ENCODE assay signal across 8 mouse cellular contexts in the genomic region with DNA sequence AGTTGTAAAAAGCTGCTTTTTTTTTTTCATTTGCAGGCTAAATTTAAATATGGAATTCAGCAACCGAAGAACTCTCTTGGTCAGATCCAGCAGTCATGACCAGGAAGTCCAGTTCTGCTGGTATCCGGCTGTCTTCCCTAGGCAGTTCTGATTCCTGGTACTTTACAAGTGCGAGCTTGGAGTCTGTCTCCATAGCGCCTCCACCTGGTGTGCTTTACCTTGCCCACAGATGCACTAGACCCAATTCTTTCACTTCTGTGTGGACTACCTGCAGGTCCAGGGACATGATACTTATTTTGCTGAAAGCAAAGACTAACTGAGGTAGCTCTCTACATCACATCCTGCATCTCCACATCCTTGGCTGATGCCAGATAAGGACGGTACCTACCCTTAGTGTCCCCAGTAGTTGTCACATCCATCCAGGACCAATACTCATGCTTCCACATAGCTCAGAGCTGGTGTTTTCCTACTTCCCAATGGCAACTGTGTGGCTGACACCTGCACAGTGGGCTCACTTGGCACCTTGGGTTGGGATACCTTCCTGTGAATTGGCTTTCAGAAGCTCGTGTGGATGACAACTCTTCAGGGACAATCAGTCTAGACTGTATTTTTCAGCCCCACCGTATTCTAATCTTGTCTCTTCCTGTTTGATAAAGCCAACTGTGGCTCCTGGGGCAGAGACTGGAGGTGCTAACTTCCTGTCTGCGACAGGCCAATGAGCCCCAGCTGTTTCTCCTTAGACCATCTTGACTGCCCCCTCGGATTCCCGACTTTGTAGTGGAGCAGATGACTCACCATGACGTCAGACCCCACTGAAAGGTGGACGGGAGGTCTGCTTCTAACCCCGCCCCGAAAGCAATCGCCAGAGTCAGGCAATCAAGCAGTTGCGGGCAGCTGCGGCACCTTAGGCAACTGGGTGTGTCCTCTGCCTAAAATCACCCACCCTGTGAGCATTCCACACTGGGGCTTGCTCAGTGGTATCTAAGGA.
DNase-seq lines count a peak whose midpoint lies in the region; ATAC-seq lines count a peak whose summit lies in the region.

No protein-coding gene starts in this region.

- H3K9me3 ChIP-seq in liver, embryonic 12.5 days (replicated peaks): no peaks in the 10 kb centered on the region
- no peaks in the 10 kb centered on the region for H3K9me3 ChIP-seq in hindbrain, embryonic 11.5 days (ENCODE audit: control insufficient read depth, low read length)

- WGBS in liver, embryonic 12.5 days (ENCODE audit: insufficient replicate concordance): 17% methylated on average over 17 of the region's 17 CpGs
- 72% methylated on average over 17 of the region's 17 CpGs for WGBS in hindbrain, embryonic 11.5 days

- H3K27me3 ChIP-seq in liver, embryonic 12.5 days (replicated peaks): peaks cover 45% of the 10 kb centered on the region
- H3K27me3 ChIP-seq in hindbrain, embryonic 11.5 days (ENCODE audit: control insufficient read depth, insufficient read depth, low read length): no peaks in the 10 kb centered on the region

- no peak overlapping the region for H3K4me3 ChIP-seq in liver, embryonic 12.5 days
- H3K4me3 ChIP-seq in hindbrain, embryonic 11.5 days (ENCODE audit: low read depth, low read length): no peak overlapping the region

- H3K27ac ChIP-seq in liver, embryonic 12.5 days: no peak overlapping the region
- H3K27ac ChIP-seq in hindbrain, embryonic 11.5 days (ENCODE audit: low read depth, low read length): no peak overlapping the region

- no peaks in the 10 kb centered on the region for H3K36me3 ChIP-seq in liver, embryonic 12.5 days
- no peaks in the 10 kb centered on the region for H3K36me3 ChIP-seq in hindbrain, embryonic 11.5 days (ENCODE audit: control insufficient read depth, insufficient read depth, low read length)

- peaks cover 23% of the 10 kb centered on the region for H3K4me1 ChIP-seq in liver, embryonic 12.5 days
- no peaks in the 10 kb centered on the region for H3K4me1 ChIP-seq in hindbrain, embryonic 11.5 days (replicated peaks; ENCODE audit: control insufficient read depth, insufficient read depth, low read length)

- peak overlapping the region; percentile 46 for H3K4me2 ChIP-seq in liver, embryonic 12.5 days
- no peak overlapping the region for H3K4me2 ChIP-seq in hindbrain, embryonic 11.5 days (replicated peaks; ENCODE audit: low read depth, low read length)

- DNase-seq in spleen, adult 12 weeks (ENCODE audit: low spot score): peak; percentile 21
- DNase-seq in spleen, postnatal 4 days (ENCODE audit: low spot score in 2 of 2): no peak
- DNase-seq in adrenal gland, postnatal 10 days: peak; percentile 61
- DNase-seq in heart, postnatal 10 days: peak; percentile 42 to 57
- peak; percentile 13 to 27 for DNase-seq in spleen, postnatal 10 days (ENCODE audit: low spot score in 2 of 2)
- DNase-seq in right cerebral cortex, postnatal 14 days: no peak
- DNase-seq in hindbrain, embryonic 11.5 days (ENCODE audit: low spot score): no peak

- ATAC-seq in liver, embryonic 12.5 days: no peak
- ATAC-seq in hindbrain, embryonic 11.5 days (ENCODE audit: low FRiP score): no peak

- intact Hi-C loops in heart, postnatal 10 days (cut with DNase I): loop anchor here (5.0 kb wide), 3 partner anchors 152 to 447 kb away; no protein-coding TSS in a partner anchor

- no peak overlapping the region for H3K9ac ChIP-seq in liver, embryonic 12.5 days
- no peak overlapping the region for H3K9ac ChIP-seq in hindbrain, embryonic 11.5 days (ENCODE audit: low read depth, low read length)

Comparison
In these comparisons a context has a peak if more than half of its experiments do, and no peak if none do; other contexts are left out.
1. DNase-seq: peak in spleen, adult 12 weeks (single experiment), adrenal gland, postnatal 10 days (single experiment), heart, postnatal 10 days (2 of 2) and spleen, postnatal 10 days (2 of 2); none in spleen, postnatal 4 days (0 of 2), right cerebral cortex, postnatal 14 days (single experiment) and hindbrain, embryonic 11.5 days (single experiment).